Mouse (Mus musculus): ENCODE results near the gene Gm21188.
"Not testable (repeated sequence)": the region's sequence is repeated elsewhere in the genome, so short reads cannot be mapped to it uniquely, and the experiment has no call there.

Gm21188 gene

DNA sequence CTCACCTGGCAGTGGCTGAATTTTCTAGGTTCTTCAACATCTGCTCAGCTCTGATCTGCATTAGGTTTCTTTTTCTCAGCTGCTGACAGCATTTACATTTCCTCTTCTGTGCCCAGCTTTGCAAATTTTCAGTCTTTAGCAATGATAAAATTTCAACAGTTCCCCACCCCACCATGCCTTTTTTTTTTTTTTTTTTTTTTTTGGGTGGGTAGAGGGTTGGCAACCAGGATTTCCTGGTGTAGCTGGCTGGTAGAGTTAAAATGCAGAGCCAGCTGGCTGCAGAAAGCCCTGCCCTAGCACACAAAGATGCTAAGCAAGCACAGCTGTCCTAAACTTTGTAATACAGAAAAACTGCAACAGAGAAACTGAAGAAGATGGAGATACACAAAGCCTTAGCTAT, at the start of gene Gm21188:
Gm21188 (minus strand) TSS at position 110 of the 400 bp plus-strand sequence.
- not testable (repeated sequence) for DNase-seq

DNA sequence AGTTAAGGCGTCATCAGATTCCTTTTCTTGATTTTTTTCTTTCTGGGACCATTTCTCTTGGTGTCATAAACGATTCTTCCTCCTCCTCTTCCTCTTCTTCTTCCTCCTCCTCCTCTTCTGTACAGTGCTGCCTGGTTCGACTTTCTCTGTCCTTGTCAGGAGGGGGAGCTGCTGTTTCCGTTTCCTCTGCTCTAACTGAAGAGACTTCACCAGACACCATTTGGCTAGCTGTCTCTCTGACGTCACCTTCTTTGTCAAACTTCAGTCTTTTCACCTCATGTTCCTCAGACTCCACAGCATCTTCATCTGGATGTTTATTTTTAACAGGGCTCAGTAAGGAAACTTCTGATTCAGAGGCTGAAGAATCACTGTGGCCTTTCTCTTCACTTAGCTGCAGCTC, 47.3 kb upstream of the Gm21188 start:
- not testable (repeated sequence) for DNase-seq

DNA sequence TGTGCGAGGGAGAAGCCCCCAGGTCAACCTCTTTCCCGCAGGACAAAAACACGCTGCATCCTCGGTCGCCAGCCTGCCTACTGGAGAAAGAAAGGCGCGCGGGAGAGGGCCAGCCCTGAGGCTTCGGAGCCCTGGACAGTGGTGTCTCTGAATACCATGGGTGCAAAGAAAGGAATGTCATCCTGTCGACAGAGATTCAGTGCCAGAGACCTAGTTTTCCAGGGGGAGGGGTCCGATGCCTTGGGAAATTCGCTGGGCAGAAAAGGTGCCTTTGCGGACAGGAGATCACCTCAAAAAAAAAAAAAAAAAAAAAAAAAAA, 44.9 kb upstream of the Gm21188 start:
- DNase-seq = not testable (repeated sequence)

DNA sequence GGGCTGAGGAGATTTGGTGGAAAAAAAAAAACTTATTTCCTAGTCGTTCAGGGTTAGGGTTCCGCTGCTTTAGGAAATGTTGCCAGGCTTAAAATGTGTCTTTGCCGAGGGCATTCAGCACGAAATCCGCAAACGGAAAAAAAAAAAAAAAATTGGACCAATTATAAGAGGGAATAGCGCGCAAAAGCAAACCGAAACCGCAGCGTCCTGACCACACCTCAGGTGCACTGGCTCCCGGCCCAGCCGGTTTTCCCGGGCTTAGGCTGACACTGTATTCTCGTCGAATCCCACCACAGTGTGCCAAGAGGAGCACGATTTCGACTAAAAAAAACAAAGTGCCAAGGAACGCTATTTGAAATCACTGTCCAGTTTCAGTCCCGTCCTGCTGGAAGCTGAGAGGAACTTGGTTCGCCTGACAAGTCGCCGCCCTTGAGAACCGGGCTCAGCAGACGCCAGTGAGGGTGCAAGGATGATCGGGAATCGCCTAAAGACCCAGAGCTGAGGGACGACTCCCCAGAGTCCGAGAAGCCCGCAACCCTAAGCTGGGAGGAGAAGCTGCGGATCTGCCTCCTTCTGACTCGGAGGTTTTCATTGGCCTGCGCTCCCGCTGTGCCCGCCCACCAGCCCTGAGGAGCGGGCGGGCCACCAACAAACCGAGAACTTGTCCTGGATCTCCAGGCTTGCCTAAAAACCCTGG, 44.4 kb upstream of the Gm21188 start:
- peak in 1 of 2 experiments; percentile 2 for DNase-seq

DNA sequence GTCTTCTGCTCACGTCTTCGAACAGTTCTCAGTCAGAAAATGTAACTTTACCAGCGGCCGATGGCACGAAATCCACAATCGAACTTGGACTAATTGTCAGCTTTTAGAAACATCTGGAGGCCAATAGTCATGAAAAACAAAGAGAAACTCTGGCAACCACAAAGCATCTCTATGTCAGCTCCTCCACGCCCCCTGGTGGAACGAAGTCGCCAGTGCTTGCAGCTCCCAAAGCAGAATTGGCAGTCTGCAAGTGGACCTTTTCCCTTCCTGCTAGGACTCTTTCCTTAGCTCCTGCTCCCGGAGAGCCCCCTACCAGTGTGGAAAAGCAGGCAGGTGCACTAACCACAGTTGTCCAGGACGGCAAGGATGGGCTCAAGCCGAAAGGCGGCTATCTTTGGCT, 41.0 kb upstream of the Gm21188 start:
- DNase-seq = not testable (repeated sequence)

DNA sequence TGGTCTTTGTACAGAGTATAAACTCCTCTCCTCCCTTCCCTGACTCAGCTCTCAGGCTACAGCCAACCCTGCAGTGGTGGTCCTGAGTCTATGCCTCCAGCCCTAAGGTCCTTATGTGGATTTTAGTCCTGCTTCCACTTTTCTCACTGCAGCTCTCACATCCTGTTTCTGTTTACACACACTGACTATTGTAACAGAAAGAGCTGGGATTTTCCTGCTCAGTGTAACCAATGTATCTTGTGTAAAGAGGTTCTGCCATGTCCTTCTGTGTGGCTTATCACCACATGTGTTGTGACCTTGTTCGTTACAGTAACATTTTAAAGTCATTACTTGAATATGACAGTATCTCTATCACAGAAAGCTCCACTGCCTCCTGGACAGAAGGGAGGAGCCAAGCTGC, 27.6 kb upstream of the Gm21188 start:
- not testable (repeated sequence) for DNase-seq

DNA sequence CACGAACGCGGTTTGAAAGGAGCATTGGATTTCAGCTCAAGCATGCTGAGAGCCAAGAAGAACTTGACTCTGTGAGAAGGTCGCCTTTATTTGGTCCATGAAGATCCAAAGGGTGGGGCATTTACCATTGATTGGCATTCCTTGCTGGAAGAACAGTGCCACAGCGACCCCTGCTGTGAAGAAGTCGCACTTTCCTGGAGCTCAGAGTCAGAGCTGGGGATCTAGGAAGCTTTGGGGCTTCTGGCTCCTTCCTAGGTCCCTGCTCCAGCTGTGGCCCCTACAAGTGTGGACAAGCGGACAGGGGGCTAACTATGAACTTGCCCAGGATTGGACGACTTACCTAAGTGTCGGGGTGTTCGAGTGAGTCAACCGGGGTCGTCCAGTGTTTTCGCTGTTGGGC, 18.9 kb upstream of the Gm21188 start:
- not testable (repeated sequence) for DNase-seq

DNA sequence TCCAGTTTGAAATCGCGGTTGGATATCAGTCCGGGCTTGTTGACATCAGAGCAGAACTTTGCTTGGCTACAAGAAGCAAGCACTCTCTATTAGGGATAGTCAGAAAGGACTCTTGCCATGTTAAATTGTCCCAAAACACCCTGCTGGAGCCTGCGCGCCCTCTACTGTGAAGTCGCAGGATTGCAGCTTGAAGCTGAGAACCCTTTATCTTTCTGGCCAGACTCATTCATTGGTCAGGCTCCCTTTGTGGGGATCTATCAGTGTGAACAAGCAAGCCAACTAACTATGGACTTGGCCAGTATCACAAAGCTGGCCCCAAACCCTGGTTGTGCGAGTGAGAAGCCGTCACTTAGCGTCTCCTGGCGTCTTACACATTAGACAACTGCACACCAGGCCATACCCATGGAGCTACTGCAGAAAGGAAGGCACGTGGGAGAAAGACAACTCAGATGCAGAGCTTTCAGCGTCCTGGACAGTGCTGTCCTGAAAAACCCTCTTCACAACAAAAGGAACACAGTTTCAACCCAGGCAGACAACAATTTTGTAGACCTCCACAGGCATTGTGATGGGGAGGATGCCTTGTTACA, 18.1 kb upstream of the Gm21188 start:
- DNase-seq = not testable (repeated sequence)

DNA sequence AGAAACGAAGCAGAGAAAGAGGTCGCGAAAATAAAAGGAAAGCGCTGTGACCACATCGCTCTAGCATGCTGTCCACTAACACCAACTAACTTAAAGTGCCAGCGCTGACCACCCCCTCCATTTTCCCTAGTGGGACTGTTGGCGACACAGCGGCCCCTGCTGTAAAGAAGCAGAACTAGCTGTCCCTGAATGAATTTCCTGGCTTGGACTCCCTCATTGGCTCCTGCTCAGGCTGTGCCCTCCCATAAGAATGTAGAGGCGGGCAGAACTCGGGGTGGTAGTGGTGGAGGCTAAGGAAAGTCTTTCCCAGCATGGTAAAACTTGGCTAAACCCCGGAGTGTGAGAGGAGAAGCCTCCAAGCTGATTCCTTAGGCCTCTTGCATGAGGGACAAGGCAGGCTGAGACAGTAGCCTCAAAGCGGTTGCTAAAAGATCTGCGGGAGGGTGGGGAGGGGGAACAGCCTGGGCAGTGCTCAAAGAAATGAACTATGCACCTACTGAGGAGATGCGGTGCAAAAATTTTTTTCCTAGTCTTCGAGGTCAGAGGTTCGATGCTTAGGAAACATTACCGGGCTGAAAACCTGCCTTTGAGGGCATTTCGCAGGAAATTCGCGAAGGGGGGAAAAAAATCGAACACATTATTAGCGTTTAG, 11.6 kb upstream of the Gm21188 start:
- DNase-seq = not testable (repeated sequence)

DNA sequence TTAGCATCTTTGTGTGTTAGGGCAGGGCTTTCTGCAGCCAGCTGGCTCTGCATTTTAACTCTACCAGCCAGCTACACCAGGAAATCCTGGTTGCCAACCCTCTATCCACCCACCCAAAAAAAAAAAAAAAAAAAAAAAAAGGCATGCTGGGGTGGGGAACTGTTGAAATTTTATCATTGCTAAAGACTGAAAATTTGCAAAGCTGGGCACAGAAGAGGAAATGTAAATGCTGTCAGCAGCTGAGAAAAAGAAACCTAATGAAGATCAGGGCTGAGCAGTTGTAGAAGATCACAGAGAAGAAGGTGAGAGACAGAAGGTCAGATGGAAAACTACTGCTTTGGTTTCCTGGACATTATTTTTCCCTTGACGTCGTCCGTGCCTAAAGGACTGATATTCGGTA, 10.9 kb upstream of the Gm21188 start:
- not testable (repeated sequence) for DNase-seq

DNA sequence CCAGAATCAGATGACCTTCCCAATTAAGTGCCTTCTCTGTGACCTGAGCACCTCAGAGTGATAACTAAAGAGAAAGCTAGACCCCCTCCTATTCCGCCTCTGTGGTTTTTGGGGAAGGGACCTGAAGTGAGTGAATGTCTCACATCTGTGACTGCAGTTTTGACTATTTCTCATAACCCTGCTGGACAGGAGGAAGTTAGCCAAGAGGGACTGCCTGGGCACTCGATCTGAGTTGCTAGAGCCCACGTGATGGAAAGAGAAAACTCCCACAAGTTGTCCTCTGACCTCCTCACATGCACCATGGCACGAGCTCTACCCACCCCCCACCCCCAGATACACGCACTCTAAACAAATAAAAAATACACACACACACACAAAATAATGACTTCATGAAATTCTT, 3.4 kb downstream of the Gm21188 start:
- DNase-seq = not testable (repeated sequence)

DNA sequence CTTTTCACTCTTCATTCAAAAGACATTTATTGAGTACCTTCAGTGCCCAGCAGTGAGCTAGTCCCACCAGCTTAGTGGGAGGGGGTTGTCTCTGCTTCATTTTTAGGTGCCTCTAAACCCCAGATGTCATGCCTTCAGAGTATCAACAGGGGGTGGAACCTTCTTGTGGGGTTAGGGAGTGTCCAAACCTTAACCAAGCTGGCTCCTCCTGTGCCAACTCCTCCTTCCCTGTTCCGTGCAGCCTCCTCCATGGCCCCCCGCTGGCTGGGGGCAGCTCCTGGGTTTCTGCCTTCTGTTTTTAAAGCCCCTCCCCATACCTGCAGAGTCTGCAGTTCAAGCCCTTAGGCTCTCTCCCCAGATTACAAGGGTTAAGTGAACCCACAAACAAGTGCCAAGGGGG, 3.8 kb downstream of the Gm21188 start:
- DNase-seq = not testable (repeated sequence)

DNA sequence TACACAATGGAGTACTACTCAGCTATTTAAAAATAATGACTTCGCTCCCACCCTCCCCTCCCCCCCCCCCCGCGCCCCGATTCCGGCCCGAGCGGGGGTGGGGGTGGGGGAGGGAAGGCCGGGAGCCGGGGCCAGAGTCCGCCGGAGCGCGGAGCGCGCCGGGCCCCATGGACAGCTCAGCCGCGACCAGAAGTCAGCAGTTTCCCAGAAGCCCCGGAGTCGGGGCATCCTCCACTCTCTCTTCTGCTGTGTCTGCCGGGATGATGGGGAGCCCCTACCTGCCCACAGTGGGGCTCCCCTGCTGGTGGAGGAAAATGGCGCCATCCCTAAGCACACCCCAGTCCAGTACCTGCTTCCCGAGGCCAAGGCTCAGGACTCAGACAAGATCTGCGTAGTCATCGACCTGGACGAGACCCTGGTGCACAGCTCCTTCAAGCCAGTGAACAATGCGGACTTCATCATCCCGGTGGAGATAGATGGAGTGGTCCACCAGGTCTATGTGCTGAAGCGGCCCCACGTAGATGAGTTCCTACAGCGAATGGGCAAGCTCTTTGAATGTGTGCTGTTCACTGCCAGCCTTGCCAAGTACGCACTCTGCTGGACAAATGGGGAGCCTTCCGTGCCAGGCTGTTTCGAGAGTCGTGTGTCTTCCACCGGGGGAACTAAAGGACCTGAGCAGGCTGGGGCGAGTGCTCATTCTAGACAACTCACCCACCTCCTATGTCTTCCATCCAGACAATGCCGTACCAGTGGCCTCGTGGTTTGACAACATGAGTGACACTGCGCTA, 5.4 kb downstream of the Gm21188 start:
- not testable (repeated sequence) for DNase-seq

DNA sequence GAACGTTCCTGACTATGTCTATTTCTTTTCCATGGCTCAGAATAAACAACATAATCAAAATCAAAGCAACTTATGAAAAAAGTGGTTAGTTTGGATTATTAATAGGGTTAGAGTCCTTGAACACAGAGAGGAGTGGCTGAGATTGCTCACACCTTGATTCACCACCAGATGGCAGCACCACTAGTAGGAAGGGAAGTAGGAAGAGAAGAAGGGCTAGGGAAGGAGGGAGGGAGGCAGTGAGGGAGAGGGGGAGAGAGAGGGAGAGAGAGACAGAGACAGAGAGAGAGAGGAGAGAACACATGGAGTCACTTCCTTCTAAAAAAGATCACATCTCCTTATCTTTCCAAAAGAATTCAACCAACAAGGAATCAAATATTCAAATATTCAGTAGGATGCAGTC, 10.8 kb downstream of the Gm21188 start:
- peak in 1 of 2 experiments; percentile 42 for DNase-seq

DNA sequence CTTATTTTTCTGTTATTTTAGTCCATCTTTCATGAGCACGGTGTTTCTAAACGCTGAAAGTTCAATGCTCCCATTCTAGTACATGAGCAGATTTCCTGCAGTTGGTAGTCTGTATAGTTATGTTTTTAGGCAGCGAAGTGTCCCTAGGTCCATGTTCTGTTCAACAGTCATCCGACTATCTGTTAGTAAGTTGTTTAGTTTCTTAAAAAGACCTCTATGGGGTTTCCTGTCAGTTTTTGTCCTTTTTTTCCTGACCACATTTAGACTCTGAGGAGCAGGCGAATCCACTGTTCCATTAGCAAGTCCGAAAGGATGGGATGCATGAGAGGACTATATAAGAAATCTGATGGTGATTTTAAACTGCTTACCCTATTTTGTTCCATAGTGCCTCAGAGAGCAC, 14.1 kb downstream of the Gm21188 start:
- not testable (repeated sequence) for DNase-seq

DNA sequence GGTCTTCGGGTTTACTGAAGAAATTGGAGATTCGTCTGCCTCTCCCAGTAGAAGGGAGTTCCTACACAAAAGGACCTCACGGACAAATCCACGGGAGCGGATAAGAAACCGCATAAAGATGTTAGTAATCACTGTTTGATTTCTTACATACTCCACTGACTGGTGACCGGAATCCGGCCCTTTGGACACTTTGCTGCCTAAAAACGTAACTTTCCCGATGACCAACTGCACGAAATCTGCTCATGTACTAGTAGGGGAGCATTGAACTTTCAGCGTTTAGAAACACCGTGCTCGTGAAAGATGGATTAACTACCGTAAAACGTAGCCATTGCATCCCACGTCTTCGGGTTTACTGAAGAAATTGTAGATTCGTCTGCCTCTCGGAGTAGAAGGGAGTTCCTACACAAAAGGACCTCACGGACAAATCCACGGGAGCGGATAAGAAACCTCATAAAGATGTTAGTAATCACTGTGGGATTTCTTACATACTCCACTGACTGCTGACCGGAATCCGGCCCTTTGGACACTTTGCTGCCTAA, 15.3 kb downstream of the Gm21188 start:
- DNase-seq = not testable (repeated sequence)

DNA sequence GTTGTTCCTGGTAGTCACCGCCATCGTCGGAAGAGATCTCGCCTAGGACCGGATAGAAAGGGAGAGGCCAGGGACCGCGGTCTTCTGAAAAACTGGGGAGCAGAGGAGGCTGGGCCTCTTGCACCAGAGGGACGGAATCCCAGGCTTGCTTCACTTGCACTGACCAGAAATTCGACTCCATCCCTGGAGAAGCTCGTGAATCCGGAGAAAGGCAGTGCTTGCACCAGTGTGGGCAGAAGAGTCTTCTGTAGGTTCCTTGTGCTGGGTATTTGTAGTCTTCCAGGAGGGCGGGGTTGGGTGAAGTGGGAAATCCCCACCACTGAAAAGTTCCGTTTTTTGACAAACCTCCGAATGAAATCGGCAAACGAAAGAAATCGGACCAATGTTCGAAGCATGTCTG, 16.8 kb downstream of the Gm21188 start:
- DNase-seq = not testable (repeated sequence)

DNA sequence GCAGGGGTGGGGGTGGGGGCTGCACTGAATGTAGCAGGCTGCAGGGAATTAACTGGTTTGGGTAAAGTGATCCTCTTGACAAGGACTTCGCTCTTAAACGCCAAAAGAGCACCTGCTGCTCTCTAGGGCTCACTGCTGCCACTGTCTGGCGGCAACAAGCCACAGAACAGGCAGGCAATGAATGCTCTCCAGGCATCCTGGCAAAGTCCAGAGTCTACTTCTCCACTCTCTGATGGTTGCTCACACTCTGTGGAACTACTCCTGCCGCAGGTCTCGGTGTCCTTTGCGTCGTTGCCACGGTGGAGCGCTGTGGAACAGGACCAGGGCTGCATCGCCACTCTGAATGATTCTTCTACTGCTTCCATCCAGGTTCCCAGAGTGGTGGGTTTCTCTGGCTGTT, 17.4 kb downstream of the Gm21188 start:
- not testable (repeated sequence) for DNase-seq

DNA sequence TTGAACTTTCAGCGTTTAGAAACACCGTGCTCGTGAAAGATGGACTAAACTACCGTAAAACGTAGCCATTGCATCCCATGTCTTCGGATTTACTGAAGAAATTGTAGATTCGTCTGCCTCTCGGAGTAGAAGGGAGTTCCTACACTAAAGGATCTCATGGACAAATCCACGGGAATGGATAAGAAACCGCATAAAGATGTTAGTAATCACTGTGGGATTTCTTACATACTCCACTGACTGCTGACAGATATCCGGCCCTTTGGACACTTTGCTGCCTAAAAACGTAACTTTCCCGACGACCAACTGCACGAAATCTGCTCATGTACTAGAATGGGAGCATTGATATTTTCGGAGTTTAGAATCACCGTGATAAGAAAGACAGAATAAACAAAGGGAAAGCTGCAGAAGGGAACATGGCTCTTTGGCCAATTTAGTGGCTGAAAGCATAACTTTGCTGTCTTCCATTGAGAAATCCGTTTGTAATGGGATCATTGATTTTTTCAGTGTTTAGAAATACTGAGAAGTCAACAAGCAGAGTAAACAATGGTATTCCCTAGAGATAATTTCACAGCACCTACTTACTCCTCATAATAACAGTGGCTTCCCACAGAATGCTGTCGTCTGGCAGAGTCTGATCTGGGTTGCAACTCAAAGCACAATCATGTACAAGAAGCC, 18.3 kb downstream of the Gm21188 start:
- DNase-seq = peak in 1 of 2 experiments; percentile 51

DNA sequence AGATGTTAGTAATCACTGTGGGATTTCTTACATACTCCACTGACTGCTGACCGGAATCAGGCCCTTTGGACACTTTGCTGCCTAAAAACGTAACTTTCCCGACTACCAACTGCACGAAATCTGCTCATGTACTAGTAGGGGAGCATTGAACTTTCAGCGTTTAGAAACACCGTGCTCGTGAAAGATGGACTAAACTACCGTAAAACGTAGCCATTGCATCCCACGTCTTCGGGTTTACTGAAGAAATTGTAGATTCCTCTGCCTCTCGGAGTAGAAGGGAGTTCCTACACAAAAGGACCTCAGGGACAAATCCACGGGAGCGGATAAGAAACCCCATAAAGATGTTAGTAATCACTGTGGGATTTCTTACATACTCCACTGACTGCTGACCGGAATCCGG, 20.3 kb downstream of the Gm21188 start:
- DNase-seq = peak in 1 of 2 experiments; percentile 64

DNA sequence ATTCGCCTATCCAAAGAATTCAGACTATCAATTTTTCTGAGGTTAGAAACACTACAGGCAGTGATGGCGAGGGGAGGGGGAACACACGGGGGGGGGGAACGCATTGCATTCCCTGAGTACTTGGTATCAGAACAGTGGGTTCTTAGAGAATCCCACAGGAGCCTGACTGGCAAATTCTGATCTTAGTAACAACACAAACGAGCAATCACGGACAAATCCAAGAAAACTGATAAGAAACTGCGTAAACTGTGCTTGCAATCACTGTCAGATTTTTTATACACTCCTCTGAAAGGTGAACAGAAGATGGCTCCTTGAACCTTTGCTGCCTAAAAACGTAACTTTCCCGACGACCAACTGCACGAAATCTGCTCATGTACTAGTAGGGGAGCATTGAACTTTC, 24.6 kb downstream of the Gm21188 start:
- not testable (repeated sequence) for DNase-seq

DNA sequence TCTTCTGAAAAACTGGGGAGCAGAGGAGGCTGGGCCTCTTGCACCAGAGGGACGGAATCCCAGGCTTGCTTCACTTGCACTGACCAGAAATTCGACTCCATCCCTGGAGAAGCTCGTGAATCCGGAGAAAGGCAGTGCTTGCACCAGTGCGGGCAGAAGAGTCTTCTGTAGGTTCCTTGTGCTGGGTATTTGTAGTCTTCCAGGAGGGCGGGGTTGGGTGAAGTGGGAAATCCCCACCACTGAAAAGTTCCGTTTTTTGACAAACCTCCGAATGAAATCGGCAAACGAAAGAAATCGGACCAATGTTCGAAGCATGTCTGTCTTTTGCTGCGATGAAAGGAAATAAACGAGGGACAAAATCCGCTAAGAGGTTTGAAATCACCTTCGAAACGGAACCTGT, 25.1 kb downstream of the Gm21188 start, which contains the start of gene Gm36079:
Gm36079 (minus strand) TSS at position 101 of the 400 bp plus-strand sequence.
- not testable (repeated sequence) for DNase-seq
